Mouse (Mus musculus): ENCODE results near the gene Lamb3. TPM values are rescaled to one million over a fixed set of nuclear protein-coding genes. Genes with fewer than 3 reads are reported as not detected.

The Lamb3 gene
- total and polyA plus RNA-seq, 3 experiments: 0.03 to 0.30 (median 0.22) TPM

DNA sequence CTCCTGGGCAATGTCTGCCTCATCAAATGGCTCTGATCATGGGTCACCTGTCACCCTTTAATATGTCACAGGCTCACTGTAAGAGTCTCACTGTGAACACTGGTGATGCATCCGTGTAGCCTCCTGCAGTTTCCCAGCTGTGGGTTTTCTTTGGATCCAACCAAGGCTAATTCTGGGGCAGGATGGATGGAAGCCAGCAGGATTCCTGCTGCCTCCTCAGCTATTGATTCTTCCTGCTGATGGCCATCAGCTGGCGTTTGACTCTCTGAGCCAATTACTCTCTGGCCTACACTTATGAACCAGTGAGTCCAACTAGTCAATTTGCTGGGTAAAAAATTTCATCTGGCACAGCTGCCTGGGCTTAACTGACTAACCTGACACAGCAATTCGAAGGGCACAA lies 151.7 kb downstream of the Lamb3 start:
- Histone ChIP-seq H3K9me3 (replicated peaks) (no peaks in the 10 kb centered on the region), H3K36me3 (replicated peaks) (no peaks in the 10 kb centered on the region), H3K27me3 (ENCODE audit: insufficient read depth, low read length) (no peaks in the 10 kb centered on the region), H3K4me1 (ENCODE audit: insufficient read depth, low read depth, low read length) (no peaks in the 10 kb centered on the region), H3K4me3 (ENCODE audit: low read depth, low read length) (no peak overlapping the region)
- DNase-seq (ENCODE audit: low spot score) (no peak), ATAC-seq (ENCODE audit: extremely low read depth, insufficient number of reproducible peaks, low FRiP score, poor library complexity, severe bottlenecking) (no peak)
- TF ChIP-seq GATA2 (IDR thresholded peaks at IDR 0.05; ENCODE audit: borderline replicate concordance, low read depth, low read length) (no peak), GATA1 (IDR thresholded peaks at IDR 0.05; ENCODE audit: borderline replicate concordance, low read length) (no peak), POLR2AphosphoS5 (IDR thresholded peaks at IDR 0.05; ENCODE audit: insufficient replicate concordance, low read depth, low read length) (no peak), CTCF (IDR thresholded peaks at IDR 0.05; ENCODE audit: low read depth, low read length) (no peak), TAL1 (conservative IDR thresholded peaks at IDR 0.05; ENCODE audit: low read depth, low read length) (no peak)

DNA sequence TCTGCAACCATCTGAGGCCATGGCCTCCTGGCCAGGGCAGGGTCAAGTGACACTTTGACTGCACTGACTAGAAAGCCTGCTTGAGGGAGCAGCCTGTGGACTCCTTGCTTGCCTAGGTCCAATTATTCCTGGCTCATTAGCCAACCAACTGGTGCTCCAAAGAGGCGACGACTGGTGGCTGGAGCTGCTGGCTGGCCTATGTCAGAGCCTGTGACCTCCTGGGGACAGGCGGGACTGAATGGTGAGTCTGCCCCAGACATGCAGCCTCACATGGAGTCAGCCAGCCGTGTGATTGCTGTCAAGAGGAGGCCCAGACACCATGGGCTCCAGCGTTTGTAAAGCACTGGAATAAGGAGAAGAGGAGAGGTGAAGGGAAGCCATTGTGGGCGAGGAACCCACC lies 153.7 kb downstream of the Lamb3 start:
- no peaks in the 10 kb centered on the region for H3K9me3 ChIP-seq (replicated peaks)
- no peaks in the 10 kb centered on the region for H3K36me3 ChIP-seq (replicated peaks)
- no peaks in the 10 kb centered on the region for H3K4me1 ChIP-seq (ENCODE audit: insufficient read depth, low read depth, low read length)
- ATAC-seq (ENCODE audit: extremely low read depth, insufficient number of reproducible peaks, low FRiP score, poor library complexity, severe bottlenecking): no peak
- H3K4me3 ChIP-seq (ENCODE audit: low read depth, low read length): no peak overlapping the region
- no peak for DNase-seq (ENCODE audit: low spot score)
- H3K27me3 ChIP-seq (ENCODE audit: insufficient read depth, low read length): no peaks in the 10 kb centered on the region
- TF ChIP-seq CTCF (IDR thresholded peaks at IDR 0.05; ENCODE audit: low read depth, low read length) (no peak), GATA1 (IDR thresholded peaks at IDR 0.05; ENCODE audit: borderline replicate concordance, low read length) (no peak), TAL1 (conservative IDR thresholded peaks at IDR 0.05; ENCODE audit: low read depth, low read length) (no peak), GATA2 (IDR thresholded peaks at IDR 0.05; ENCODE audit: borderline replicate concordance, low read depth, low read length) (no peak), POLR2AphosphoS5 (IDR thresholded peaks at IDR 0.05; ENCODE audit: insufficient replicate concordance, low read depth, low read length) (no peak)

DNA sequence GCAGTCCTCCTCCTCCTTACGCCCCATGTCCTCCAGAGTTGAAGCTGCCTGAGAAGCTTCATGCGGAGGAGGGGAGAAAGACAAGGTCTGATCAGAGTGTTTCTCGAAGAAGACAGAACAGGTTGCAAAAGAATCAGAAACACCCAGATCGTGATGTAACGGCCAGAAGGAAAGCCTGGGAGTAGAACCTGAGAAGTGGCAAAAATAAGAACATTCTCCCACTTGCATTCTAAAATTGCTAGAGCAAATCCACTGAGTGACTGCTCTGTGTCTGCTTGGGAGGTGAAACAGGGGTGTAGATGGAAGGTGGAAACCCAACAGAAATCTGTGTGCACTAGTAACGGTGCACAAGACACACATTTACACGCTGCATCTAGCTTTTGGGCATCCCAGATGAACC lies 154.6 kb downstream of the Lamb3 start:
- ATAC-seq (ENCODE audit: extremely low read depth, insufficient number of reproducible peaks, low FRiP score, poor library complexity, severe bottlenecking): no peak
- Histone ChIP-seq H3K4me3 (ENCODE audit: low read depth, low read length) (no peak overlapping the region), H3K9me3 (replicated peaks) (no peaks in the 10 kb centered on the region), H3K36me3 (replicated peaks) (no peaks in the 10 kb centered on the region), H3K4me1 (ENCODE audit: insufficient read depth, low read depth, low read length) (no peaks in the 10 kb centered on the region), H3K27me3 (ENCODE audit: insufficient read depth, low read length) (no peaks in the 10 kb centered on the region)
- DNase-seq (ENCODE audit: low spot score): no peak
- no peak for TF ChIP-seq CTCF (IDR thresholded peaks at IDR 0.05; ENCODE audit: low read depth, low read length)
- TF ChIP-seq GATA1 (IDR thresholded peaks at IDR 0.05; ENCODE audit: borderline replicate concordance, low read length): no peak
- TF ChIP-seq GATA2 (IDR thresholded peaks at IDR 0.05; ENCODE audit: borderline replicate concordance, low read depth, low read length): no peak
- no peak for TF ChIP-seq POLR2AphosphoS5 (IDR thresholded peaks at IDR 0.05; ENCODE audit: insufficient replicate concordance, low read depth, low read length)
- no peak for TF ChIP-seq TAL1 (conservative IDR thresholded peaks at IDR 0.05; ENCODE audit: low read depth, low read length)

DNA sequence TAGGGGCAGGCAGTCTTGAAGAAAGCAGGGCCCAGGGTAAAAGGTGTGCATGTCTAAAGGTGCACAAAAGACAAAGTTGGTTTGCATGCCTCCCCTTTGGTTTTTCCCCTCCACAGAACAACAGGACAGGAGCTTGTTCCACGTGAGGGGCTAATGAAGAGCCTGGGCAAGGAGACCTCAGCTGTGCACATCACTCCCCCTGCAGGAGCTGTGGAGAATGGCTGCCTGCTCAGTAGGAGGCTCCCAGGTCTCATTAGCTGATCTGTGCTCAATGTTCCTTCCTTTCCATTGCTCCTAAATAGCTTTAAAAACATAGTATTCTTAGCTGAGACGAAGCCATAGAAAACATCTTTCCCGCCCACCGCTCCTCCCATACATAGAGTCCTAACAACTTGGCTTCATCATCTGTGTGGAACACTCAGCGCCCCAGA lies 156.3 kb downstream of the Lamb3 start:
- DNase-seq (ENCODE audit: low spot score): no peak
- peaks cover 3% of the 10 kb centered on the region; the same call in 1 of the 2 replicates for H3K27me3 ChIP-seq (ENCODE audit: insufficient read depth, low read length)
- no peak for ATAC-seq (ENCODE audit: extremely low read depth, insufficient number of reproducible peaks, low FRiP score, poor library complexity, severe bottlenecking)
- TF ChIP-seq POLR2AphosphoS5 (IDR thresholded peaks at IDR 0.05; ENCODE audit: insufficient replicate concordance, low read depth, low read length) (no peak), CTCF (IDR thresholded peaks at IDR 0.05; ENCODE audit: low read depth, low read length) (no peak; the same call in 1 of the 2 replicates), TAL1 (conservative IDR thresholded peaks at IDR 0.05; ENCODE audit: low read depth, low read length) (no peak), GATA2 (IDR thresholded peaks at IDR 0.05; ENCODE audit: borderline replicate concordance, low read depth, low read length) (no peak), GATA1 (IDR thresholded peaks at IDR 0.05; ENCODE audit: borderline replicate concordance, low read length) (no peak)
- no peaks in the 10 kb centered on the region for H3K9me3 ChIP-seq (replicated peaks)
- H3K4me1 ChIP-seq (ENCODE audit: insufficient read depth, low read depth, low read length): no peaks in the 10 kb centered on the region
- H3K4me3 ChIP-seq (ENCODE audit: low read depth, low read length): no peak overlapping the region
- no peaks in the 10 kb centered on the region for H3K36me3 ChIP-seq (replicated peaks)

DNA sequence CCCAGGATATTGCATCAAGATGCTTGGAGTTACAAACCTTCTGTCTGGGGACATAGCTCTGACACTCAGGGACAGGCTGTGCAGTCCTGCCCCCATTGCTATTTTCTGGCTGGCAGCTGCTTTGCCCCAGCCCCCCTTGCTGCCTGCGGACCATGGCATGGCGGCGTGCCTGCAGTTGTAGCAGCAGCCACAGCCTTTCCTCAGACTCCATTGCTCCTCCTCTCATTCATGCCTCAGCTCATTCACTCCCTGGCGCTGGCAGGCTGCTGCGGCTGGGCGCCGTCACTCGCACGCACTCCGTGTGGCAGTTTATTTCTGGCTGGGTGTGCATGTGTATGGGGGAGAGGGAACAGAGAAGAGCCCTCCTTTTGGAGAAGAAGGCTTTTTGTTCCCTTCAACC lies 160.6 kb downstream of the Lamb3 start:
- ATAC-seq (ENCODE audit: extremely low read depth, insufficient number of reproducible peaks, low FRiP score, poor library complexity, severe bottlenecking) (no peak), DNase-seq (ENCODE audit: low spot score) (no peak)
- H3K36me3 ChIP-seq (replicated peaks): no peaks in the 10 kb centered on the region
- TF ChIP-seq CTCF (IDR thresholded peaks at IDR 0.05; ENCODE audit: low read depth, low read length) (no peak), GATA2 (IDR thresholded peaks at IDR 0.05; ENCODE audit: borderline replicate concordance, low read depth, low read length) (no peak), POLR2AphosphoS5 (IDR thresholded peaks at IDR 0.05; ENCODE audit: insufficient replicate concordance, low read depth, low read length) (no peak), GATA1 (IDR thresholded peaks at IDR 0.05; ENCODE audit: borderline replicate concordance, low read length) (no peak), TAL1 (conservative IDR thresholded peaks at IDR 0.05; ENCODE audit: low read depth, low read length) (no peak)
- peaks cover 3% of the 10 kb centered on the region; the same call in 1 of the 2 replicates for H3K27me3 ChIP-seq (ENCODE audit: insufficient read depth, low read length)
- H3K4me1 ChIP-seq (ENCODE audit: insufficient read depth, low read depth, low read length): no peaks in the 10 kb centered on the region
- no peak overlapping the region for H3K4me3 ChIP-seq (ENCODE audit: low read depth, low read length)
- H3K9me3 ChIP-seq (replicated peaks): no peaks in the 10 kb centered on the region

DNA sequence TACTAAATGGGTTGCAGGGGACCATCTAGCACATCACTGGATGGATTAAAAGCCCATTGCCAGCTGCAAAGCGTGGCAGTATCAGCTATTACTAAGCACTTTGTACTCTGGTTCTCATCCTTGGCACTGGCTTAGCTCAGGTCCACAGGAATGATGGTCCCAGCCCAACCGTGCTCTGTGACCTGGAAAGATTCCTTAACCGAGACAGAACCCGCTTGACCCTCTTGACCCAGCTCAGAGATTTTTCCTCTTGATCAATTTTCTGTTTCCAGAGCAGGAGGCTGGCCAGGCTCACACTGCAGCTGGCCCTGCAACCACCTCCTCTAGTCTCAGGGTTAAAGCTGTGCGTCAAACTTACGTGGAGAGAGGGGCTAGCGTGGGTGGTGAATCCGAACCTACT lies 161.6 kb downstream of the Lamb3 start:
- Histone ChIP-seq H3K9me3 (replicated peaks) (no peaks in the 10 kb centered on the region), H3K4me3 (ENCODE audit: low read depth, low read length) (no peak overlapping the region), H3K36me3 (replicated peaks) (no peaks in the 10 kb centered on the region), H3K27me3 (ENCODE audit: insufficient read depth, low read length) (peaks cover 3% of the 10 kb centered on the region; the same call in 1 of the 2 replicates), H3K4me1 (ENCODE audit: insufficient read depth, low read depth, low read length) (no peaks in the 10 kb centered on the region)
- no peak for ATAC-seq (ENCODE audit: extremely low read depth, insufficient number of reproducible peaks, low FRiP score, poor library complexity, severe bottlenecking)
- no peak for TF ChIP-seq TAL1 (conservative IDR thresholded peaks at IDR 0.05; ENCODE audit: low read depth, low read length)
- no peak for TF ChIP-seq POLR2AphosphoS5 (IDR thresholded peaks at IDR 0.05; ENCODE audit: insufficient replicate concordance, low read depth, low read length)
- TF ChIP-seq GATA1 (IDR thresholded peaks at IDR 0.05; ENCODE audit: borderline replicate concordance, low read length): no peak
- TF ChIP-seq GATA2 (IDR thresholded peaks at IDR 0.05; ENCODE audit: borderline replicate concordance, low read depth, low read length): no peak
- no peak for TF ChIP-seq CTCF (IDR thresholded peaks at IDR 0.05; ENCODE audit: low read depth, low read length)
- DNase-seq (ENCODE audit: low spot score): no peak

Data from G1E (cell line).